Mouse (Mus musculus): ENCODE results near the gene Relch. TPM values are rescaled to one million over a fixed set of nuclear protein-coding genes. Genes with fewer than 3 reads are reported as not detected.
A peak's percentile ranks its signal among the peaks of the same experiment; 100 is the strongest.

Relch gene
- total and polyA plus RNA-seq, 3 experiments: 29.2 to 41.9 (median 39.0) TPM

DNA sequence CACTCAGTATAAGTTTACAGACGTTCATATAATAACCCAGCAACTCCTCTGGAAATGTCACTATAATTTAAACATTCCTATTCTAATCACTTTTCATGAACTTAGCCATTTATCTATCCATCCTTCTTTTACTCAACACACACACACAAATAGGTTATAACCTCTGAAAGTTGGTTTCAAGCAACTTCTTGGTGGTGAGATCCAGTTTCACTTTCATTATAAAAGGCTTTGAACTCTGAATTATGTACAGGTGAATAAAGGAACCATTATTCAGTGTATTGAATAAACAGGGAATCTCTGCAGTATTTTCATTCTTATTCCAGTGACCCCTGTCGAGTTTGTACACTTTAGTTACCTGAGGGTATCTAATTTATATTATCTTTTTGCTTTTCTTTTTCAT is 45.8 kb downstream of the Relch start:
- H3K9me3 ChIP-seq (replicated peaks; ENCODE audit: insufficient read depth, low read length): no peaks in the 10 kb centered on the region
- H3K27me3 ChIP-seq (ENCODE audit: control insufficient read depth in 1 of 2, insufficient read depth in 2 of 2, low read length in 2 of 2): no peaks in the 10 kb centered on the region
- DNase-seq (ENCODE audit: low read depth, low spot score): no peak
- no peaks in the 10 kb centered on the region; the same call in 1 of the 2 replicates for H3K79me2 ChIP-seq (ENCODE audit: control insufficient read depth, insufficient read depth, low read length, poor library complexity)
- no peaks in the 10 kb centered on the region for H3K4me1 ChIP-seq (ENCODE audit: control insufficient read depth in 1 of 2, insufficient read depth in 2 of 2, low read length in 2 of 2)
- peaks cover 3 to 26% of the 10 kb centered on the region in 2 experiments for H3K36me3 ChIP-seq (ENCODE audit: control insufficient read depth in 1 of 2, insufficient read depth in 2 of 2, low read length in 2 of 2)
- H3K4me3 ChIP-seq (ENCODE audit: control insufficient read depth in 1 of 2, insufficient read depth in 1 of 2, low read depth in 2 of 2, low read length in 2 of 2): no peak overlapping the region
- H3K27ac ChIP-seq (ENCODE audit: control insufficient read depth, low read depth, low read length): no peak overlapping the region
- H3K9ac ChIP-seq (ENCODE audit: control insufficient read depth, low read depth, low read length, poor library complexity, severe bottlenecking): no peak overlapping the region
- TF ChIP-seq ZMIZ1 (IDR thresholded peaks at IDR 0.05; ENCODE audit: low read depth, low read length): no peak
- TF ChIP-seq ZC3H11A (IDR thresholded peaks at IDR 0.05; ENCODE audit: low read depth, low read length): no peak
- TF ChIP-seq NELFE (IDR thresholded peaks at IDR 0.05; ENCODE audit: low read depth, low read length): no peak
- TF ChIP-seq ZKSCAN1 (IDR thresholded peaks at IDR 0.05; ENCODE audit: low read depth, low read length): no peak
- no peak for TF ChIP-seq RAD21 (IDR thresholded peaks at IDR 0.05; ENCODE audit: low read depth, low read length)
- no peak for TF ChIP-seq POLR2AphosphoS5 (IDR thresholded peaks at IDR 0.05; ENCODE audit: borderline replicate concordance, low read depth, low read length)
- no peak for TF ChIP-seq EP300 (IDR thresholded peaks at IDR 0.05; ENCODE audit: low read depth in 1 of 2, low read length in 2 of 2)
- no peak for TF ChIP-seq MYB (IDR thresholded peaks at IDR 0.05; ENCODE audit: low read depth, low read length)
- no peak for TF ChIP-seq ELF1 (IDR thresholded peaks at IDR 0.05; ENCODE audit: low read depth, low read length)
- TF ChIP-seq MAX (IDR thresholded peaks at IDR 0.05; ENCODE audit: low read length): no peak
- no peak for TF ChIP-seq HCFC1 (IDR thresholded peaks at IDR 0.05; ENCODE audit: low read depth, low read length)
- TF ChIP-seq CHD1 (IDR thresholded peaks at IDR 0.05; ENCODE audit: low read depth, low read length): no peak
- no peak for TF ChIP-seq TBP (IDR thresholded peaks at IDR 0.05; ENCODE audit: low read depth, low read length)
- TF ChIP-seq CHD2 (IDR thresholded peaks at IDR 0.05; ENCODE audit: low read length): no peak
- no peak for TF ChIP-seq ETS1 (IDR thresholded peaks at IDR 0.05; ENCODE audit: low read depth, low read length)
- TF ChIP-seq GABPA (IDR thresholded peaks at IDR 0.05; ENCODE audit: low read depth, low read length): no peak
- TF ChIP-seq KAT2A (conservative IDR thresholded peaks at IDR 0.05; ENCODE audit: low read depth, low read length): no peak
- TF ChIP-seq POLR2AphosphoS2 (IDR thresholded peaks at IDR 0.05; ENCODE audit: low read length): no peak

DNA sequence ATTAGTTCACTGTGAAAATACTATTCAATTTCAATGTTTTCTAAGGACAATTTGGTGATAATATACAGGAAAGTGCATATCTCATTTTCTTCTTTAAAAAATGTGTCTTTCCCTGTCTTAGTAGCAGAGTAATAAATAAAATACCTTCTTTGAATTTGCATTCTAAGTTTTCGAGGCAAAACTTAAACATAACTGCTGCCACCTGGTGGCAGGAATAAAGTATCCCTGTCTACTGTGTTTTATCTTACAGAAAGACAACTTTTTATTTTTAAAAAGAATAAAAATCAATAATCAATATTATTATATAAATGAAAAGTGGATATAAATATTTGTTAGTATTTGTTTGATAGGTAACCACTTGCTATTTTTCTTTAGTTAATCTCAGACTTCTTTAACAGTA is 47.6 kb downstream of the Relch start:
- no peak overlapping the region for H3K27ac ChIP-seq (ENCODE audit: control insufficient read depth, low read depth, low read length)
- H3K9me3 ChIP-seq (replicated peaks; ENCODE audit: insufficient read depth, low read length): no peaks in the 10 kb centered on the region
- peaks cover 3 to 25% of the 10 kb centered on the region in 2 experiments for H3K36me3 ChIP-seq (ENCODE audit: control insufficient read depth in 1 of 2, insufficient read depth in 2 of 2, low read length in 2 of 2)
- H3K27me3 ChIP-seq (ENCODE audit: control insufficient read depth in 1 of 2, insufficient read depth in 2 of 2, low read length in 2 of 2): no peaks in the 10 kb centered on the region
- peak; percentile 72 for DNase-seq (ENCODE audit: low read depth, low spot score)
- no peak overlapping the region for H3K4me3 ChIP-seq (ENCODE audit: control insufficient read depth in 1 of 2, insufficient read depth in 1 of 2, low read depth in 2 of 2, low read length in 2 of 2)
- H3K4me1 ChIP-seq (ENCODE audit: control insufficient read depth in 1 of 2, insufficient read depth in 2 of 2, low read length in 2 of 2): no peaks in the 10 kb centered on the region
- H3K79me2 ChIP-seq (ENCODE audit: control insufficient read depth, insufficient read depth, low read length, poor library complexity): no peaks in the 10 kb centered on the region; the same call in 1 of the 2 replicates
- H3K9ac ChIP-seq (ENCODE audit: control insufficient read depth, low read depth, low read length, poor library complexity, severe bottlenecking): no peak overlapping the region
- TF ChIP-seq TCF12 (IDR thresholded peaks at IDR 0.05; ENCODE audit: low read depth, low read length): no peak
- TF ChIP-seq ELF1 (IDR thresholded peaks at IDR 0.05; ENCODE audit: low read depth, low read length): no peak
- no peak for TF ChIP-seq MYB (IDR thresholded peaks at IDR 0.05; ENCODE audit: low read depth, low read length)
- no peak for TF ChIP-seq USF2 (IDR thresholded peaks at IDR 0.05; ENCODE audit: borderline replicate concordance in 1 of 2, insufficient read depth in 1 of 2, low read depth in 1 of 2, low read length in 2 of 2)
- no peak for TF ChIP-seq MYC (IDR thresholded peaks at IDR 0.05; ENCODE audit: low read depth, low read length)
- no peak for TF ChIP-seq BHLHE40 (IDR thresholded peaks at IDR 0.05; ENCODE audit: borderline replicate concordance, low read depth, low read length)
- no peak for TF ChIP-seq CHD2 (IDR thresholded peaks at IDR 0.05; ENCODE audit: low read length)
- TF ChIP-seq UBTF (IDR thresholded peaks at IDR 0.05; ENCODE audit: borderline replicate concordance, insufficient read depth, low read depth, low read length): no peak
- no peak for TF ChIP-seq ZNF384 (IDR thresholded peaks at IDR 0.05; ENCODE audit: low read depth, low read length)
- TF ChIP-seq MEF2A (IDR thresholded peaks at IDR 0.05; ENCODE audit: extremely low read depth, insufficient replicate concordance, low read depth, low read length, poor library complexity, severe bottlenecking): no peak
- no peak for TF ChIP-seq TAL1 (IDR thresholded peaks at IDR 0.05; ENCODE audit: low read length)
- TF ChIP-seq SIN3A (IDR thresholded peaks at IDR 0.05; ENCODE audit: low read length): no peak
- TF ChIP-seq MAFK (IDR thresholded peaks at IDR 0.05; ENCODE audit: borderline replicate concordance, low read depth, low read length): no peak
- TF ChIP-seq CTCF (IDR thresholded peaks at IDR 0.05 in 2 of 3, conservative IDR thresholded peaks at IDR 0.05 in 1 of 3; ENCODE audit: control insufficient read depth in 1 of 3, insufficient read depth in 1 of 3, low read depth in 2 of 3, low read length in 3 of 3, poor library complexity in 1 of 3, severe bottlenecking in 1 of 3): peak in 1 of 3 experiments; percentile 69; a peak in 3 of 6 replicates
- TF ChIP-seq MAZ (IDR thresholded peaks at IDR 0.05; ENCODE audit: low read depth, low read length): no peak
- TF ChIP-seq TBP (IDR thresholded peaks at IDR 0.05; ENCODE audit: low read depth, low read length): no peak
- TF ChIP-seq GABPA (IDR thresholded peaks at IDR 0.05; ENCODE audit: low read depth, low read length): no peak
- no peak for TF ChIP-seq EP300 (IDR thresholded peaks at IDR 0.05; ENCODE audit: low read depth in 1 of 2, low read length in 2 of 2)
- TF ChIP-seq SMC3 (IDR thresholded peaks at IDR 0.05; ENCODE audit: low read depth, low read length): peak; percentile 70
- TF ChIP-seq POLR2AphosphoS2 (IDR thresholded peaks at IDR 0.05; ENCODE audit: low read length): no peak
- TF ChIP-seq ZC3H11A (IDR thresholded peaks at IDR 0.05; ENCODE audit: low read depth, low read length): no peak
- TF ChIP-seq NELFE (IDR thresholded peaks at IDR 0.05; ENCODE audit: low read depth, low read length): no peak
